Mouse (Mus musculus) hematopoietic stem cell, adult 5-6 weeks (primary cell): ENCODE measurements around the gene St7. TPM values are rescaled to one million over a fixed set of nuclear protein-coding genes. Genes with fewer than 3 reads are reported as not detected.
"Not testable (repeated sequence)": the region's sequence is repeated elsewhere in the genome, so short reads cannot be mapped to it uniquely, and the experiment has no call there.

ENCODE experiments used
- ATAC-seq, 2 experiments: fragments of 125-278 bp in 1 of 2; replicated peaks in 1 of 2; 2 replicates each; pipeline ENCODE4 v1.8.0; 2016 to 2017; ENCODE audit warnings: inconsistent platforms in 2 of 2, mild to moderate bottlenecking in 2 of 2, moderate number of reproducible peaks in 2 of 2, low read depth in 1 of 2, moderate TSS enrichment in 1 of 2; ENCODE audit not compliant: low FRiP score in 2 of 2, poor library complexity in 2 of 2, severe bottlenecking in 2 of 2, insufficient read depth in 1 of 2, low TSS enrichment in 1 of 2
- total RNA-seq: library from RNA; stranded (forward); fragments of 172-1452, 232-1000 nt; gene quantifications from 2 replicates; pipeline ENCODE4 v1.2.3, GENCODE M21; 2017

The St7 gene
- total RNA-seq, 1 experiment from 2014 or later, result 42.1 TPM

DNA sequence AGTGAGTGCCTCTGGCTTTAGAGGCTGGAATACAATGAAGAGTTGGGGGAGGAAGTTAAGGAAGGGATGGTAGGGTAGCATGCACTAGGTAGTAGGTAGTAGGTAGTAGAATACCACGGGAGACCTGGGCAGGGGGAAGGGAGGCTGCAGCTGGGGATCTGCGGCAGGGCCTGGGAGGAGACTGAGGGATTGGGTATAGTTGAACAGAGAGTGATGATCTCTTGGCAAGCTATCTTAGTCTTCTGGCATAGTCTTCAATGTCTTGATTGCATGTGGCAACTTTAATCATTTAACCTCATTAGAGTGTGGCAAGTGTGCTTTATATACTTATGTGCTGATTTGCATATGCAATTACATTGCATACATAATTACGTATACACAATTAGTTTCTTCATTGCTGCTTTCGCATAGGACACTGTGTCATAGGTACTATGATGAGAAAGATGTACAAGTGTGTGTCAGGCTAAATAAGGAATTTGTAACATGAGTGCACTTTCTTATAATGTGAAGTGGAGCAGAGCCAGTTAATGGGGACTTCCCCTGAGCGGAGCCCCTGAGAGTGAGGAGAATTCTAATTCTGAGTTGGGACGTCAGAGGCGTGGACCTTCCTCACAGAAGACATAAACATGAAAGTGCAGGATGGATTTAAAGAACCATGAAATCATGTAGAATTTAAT, 8.3 kb downstream of the St7 start:
- no peak for ATAC-seq

DNA sequence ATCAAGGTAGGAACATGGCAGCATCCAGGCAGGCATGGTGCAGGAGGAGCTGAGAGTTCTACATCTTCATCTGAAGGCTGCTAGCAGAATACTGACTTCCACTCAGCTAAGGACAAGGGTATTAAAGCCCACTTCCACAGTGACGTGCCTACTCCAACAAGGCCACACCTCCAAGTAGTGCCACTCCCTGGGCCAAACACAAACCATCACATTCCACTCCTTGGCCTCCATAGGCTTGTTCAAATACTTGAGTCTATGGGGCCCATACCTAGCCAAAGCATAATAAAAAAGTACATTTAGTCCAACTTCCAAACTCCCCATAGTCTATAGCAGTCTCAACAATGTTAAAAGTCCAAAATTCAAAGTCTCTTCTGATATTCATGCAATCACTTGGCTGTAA, 11.3 kb downstream of the St7 start:
- ATAC-seq, result not testable (repeated sequence)

DNA sequence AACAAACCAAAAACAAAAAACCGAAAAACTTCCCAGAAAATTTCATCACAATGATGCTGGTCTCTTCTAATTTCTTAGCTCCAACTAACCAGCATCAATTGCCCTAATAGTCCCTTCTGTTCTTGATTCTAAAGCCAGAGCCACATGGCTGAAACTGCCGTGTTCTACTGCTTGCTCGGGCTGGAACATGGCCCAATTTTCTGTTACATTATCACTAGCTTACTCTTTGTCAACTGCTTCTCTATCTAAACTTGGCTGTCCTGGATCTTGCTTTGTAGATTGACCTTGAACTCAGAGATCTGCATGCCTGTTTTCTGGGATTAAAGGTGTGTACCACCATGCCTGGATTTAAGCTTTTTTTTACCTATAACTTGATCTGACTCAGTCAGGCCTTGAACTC, 13.2 kb downstream of the St7 start:
- no peak for ATAC-seq

DNA sequence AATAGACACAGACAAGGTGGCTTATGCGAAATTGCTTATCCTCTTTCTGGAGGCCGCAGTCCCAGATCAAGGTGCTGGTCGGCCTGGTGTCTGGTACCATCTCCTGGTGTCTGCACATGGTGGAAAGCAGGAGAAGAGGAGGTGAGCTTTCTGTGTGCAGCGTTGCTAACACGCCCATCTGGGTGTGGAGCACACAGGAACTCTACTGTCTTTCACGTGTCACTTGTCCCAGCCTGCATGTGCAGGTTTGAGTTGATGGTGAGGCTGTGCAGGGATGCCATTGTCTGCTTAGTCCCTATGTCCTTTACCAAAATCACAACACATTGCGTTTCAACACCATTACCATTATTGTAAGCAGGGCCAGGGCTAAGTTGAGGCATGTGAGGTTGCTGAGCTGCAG, 26.2 kb downstream of the St7 start:
- no peak for ATAC-seq

DNA sequence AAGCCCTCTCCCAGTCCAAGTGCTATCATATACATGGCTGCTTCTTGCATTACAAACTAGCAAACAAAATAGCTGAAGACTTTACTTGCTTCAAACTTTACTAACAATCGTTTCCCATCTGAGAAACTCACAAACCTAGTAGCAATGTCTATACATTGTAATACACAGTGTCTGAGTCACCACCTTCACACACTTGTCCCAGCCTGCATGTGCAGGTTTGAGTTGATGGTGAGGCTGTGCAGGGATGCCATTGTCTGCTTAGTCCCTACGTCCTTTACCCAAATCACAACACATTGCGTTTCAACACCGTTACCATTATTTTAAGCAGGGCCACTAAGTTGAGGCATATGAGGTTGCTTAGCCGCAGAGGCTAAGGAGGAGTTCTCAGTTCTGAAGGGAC, 26.7 kb downstream of the St7 start:
- no peak for ATAC-seq

DNA sequence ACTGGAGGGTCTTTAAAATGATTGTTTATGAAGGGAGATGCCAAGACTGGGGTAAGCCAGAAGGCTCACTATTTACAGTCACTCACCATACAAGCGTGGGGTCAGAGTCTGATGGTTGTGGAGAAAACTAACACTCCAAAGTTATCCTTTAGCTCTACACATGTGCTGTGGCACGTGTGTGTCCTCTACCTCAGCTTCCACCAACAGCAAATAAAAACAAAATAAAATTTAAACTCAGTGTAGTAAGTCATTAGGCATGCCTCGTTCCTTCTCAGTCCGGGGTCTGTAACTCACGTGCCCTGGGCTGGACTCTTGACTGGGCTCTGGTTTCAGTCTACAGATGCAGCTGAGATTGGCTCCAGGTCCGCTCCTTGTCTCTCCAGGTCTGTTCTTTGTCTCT, 27.3 kb downstream of the St7 start:
- ATAC-seq, result no peak

DNA sequence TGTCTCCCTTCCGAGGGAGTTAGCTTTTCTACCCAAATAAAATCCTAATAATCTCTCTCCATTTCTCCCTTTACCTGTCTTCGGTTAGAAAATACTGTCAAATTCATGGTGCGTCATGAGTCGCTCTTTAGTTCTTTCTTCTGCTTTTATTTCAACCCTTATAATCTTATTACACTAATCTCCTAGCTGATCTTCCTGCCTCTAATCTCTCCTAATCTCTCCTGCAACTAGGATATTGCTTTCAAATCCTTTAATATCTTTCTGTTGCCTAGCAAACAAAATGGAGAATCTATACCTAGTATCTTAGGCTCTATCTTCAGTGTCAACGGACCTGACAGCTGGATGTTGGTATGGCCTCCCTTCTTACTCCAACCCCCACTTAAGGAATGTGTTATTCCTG, 29.0 kb downstream of the St7 start:
- no peak for ATAC-seq

DNA sequence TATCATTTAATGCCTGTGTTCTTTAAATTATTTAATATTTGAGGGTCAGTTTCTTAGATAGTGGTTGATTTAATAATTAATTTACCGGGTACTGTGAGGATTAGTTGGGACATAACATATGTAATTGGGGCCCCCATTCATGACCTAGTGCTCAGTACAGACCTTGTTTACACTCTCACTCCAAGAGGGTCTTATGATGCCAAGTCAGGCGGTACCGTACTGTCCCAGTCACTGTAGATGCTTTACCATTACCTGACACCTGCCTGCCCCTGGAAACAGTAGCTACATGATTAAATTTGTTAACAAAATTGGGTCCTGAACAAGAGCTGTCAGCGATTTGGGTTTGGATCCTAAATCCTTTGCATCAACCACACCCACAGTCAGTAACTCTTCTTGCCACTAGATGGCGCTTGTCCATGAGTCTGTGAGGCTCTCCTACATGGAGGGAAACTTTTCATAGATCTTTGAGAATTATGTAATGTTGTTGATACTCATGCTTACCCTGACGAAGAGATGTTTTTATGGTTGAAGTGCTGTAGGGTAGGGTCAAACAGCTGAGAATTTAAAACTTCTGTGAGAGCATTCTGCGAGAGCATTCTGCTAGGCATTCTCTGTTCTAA, 33.2 kb downstream of the St7 start:
- peak; percentile 66 to 84; a peak in 3 of 4 replicates for ATAC-seq

DNA sequence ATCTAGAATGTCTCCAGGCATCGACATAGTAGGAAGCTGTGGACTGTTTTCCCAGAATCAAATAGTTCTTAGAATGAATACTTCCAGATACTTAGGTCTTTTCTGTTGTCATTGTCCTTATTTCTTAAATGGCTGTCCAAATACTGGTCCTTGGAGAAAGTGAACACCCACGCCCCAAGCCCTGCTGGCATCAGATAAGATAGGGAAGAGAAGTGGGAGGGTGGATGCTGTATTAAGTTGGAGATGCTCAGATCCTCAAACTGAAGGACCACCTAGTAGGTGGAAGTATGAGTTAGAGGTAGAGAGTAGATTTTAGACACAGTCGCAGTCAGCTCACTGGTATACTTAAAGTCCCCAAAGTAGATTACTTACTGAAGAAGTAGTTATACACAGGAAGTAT, 34.5 kb downstream of the St7 start:
- no peak for ATAC-seq

DNA sequence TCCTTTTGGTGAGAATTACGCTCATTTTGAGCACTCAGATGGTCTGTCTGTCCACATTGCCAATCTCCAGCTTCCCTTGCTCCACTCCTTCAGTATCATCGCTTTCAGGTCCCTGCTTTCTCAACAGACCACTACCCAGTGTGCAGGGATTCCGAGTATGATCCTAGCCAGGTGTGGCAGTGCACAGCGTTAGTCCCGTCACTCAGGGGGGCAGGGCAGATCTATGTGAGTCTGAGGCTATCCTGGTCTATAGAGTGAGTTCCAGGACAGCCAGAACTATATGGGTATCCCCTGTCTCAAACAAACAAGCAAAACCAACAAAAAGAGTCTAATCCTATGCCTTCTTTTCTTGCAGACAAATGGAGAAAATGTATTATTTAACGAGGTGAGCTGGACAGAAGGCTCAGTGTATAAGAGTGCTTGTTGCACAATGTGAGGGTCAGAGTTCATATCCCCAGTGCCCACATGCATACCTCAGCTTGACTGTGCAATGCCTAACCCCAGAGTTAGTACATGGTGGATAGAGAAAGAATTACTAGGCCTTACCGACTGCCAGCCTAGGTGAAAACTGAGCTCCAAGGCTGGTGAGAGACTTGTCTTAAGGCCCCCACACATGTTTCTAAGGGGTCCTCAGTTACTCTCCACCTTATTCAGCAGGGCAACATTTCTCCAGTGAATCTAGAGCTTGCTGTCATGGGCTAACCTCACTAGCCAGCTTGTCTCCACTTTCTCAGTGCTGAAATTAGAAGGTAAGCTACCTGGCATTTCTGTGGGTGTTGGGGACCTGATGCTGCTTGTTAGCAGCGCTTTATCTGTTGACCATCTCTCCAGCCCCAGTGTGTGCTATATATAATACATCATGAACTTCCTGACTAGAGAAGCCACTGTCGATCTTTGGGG, 35.4 kb downstream of the St7 start:
- no peak for ATAC-seq

DNA sequence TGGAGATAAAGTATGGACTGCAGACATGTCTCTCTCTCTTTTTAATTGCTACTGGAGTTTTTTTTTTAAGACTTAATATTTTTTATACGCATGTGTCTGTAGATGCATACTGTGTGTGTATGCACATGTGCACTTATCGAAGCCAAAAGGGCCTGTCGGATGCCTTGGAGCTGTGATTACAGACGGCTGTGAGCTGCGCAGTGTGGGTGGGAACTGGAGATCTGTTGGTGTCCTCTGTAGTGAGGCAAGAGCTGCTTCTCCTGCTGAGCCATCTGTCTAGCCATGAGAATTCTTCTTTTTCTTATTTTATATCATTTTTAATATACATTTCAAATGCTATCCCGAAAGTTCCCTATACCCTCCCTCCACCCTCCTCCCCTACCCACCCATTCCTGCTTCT, 37.4 kb downstream of the St7 start:
- ATAC-seq, result no peak

DNA sequence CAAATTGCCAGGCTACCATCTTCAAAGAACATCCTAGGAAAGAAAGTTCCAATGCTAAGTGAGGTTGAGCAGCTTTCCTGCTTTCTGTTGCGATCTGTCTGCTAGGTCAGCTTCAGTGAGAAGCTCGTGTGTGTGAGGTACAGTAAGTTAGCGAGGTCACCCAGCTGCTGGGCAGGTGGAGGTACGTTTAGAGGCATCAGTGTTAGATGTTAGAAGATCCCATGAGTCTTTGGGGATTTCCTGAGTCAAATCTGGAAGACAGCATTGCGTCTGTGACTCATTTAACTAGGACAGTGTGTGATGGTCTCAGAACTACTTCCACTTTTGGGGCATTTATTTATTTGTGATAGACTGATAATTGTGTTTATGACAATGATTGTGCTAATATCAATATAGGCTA, 39.0 kb downstream of the St7 start:
- no peak for ATAC-seq

DNA sequence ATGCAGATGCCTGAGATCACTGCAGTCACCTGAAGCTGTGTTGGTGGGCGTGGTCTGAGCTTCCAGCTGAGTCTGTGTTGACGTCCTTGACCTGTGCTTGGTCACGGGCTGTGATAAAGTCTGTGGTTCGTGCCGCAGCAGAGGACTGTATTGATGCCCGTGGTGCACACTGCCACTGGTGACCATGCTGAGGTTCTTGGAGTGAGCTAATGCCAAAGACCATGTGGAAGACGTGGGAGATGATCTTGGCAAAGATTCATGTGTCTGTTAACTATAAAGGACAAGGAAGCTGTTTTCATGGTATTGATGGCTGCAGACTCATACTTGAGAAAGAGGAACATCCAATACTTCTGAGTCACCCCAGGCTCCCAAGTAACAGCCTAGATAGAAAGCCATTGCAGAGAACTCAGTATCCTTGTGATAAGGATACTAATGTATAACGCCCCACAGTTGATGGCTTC, 41.2 kb downstream of the St7 start:
- peak; percentile 76 to 78 for ATAC-seq

DNA sequence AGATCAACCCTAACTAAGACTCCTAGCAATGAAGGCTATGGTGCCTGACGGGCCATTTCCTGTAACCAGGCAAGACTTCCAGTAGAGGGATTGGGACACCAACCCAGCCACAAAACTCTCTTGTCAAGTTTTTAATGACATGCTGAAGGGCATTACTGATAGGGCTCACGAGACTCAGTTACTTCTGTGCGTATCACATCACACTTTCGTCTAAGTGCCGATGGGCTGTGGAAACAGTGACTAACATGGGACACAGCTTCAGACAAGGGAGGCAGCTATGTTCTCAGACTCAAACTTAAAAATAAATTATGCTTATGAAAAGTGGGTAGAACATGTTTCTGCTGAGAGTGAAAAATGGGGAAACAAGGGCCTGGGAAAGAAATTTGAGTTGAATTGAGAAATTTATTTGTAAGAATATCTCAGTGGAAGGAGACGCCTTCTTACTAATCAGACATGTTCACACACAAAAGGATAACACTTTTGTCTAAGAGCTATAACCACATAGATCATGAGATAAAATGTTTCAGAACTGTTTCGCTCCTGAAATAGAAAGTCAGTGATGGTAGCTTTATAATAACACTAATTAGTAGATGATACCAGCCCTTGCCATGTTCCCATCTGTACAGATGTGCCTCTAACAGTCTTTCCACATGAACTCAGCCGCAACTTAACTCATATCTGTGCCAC, 44.7 kb downstream of the St7 start:
- ATAC-seq, result no peak

DNA sequence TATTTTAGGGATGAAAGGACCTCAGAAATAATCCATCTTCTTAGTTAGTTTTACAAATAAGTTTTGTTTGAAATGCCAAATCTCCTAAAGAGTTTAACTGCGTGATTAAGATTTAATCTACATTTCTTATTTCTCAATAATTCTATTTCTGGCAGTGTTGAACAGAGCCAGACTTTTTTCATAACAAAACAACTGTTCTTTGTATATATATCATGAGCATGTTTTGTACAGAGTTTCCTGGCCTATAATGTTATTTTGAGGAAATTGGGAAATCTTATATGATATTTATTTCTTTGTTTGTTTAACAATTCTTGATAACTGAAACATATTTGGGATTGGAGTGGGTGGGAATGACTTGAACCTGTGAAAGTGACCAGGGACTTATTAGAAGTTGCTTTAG, 47.4 kb downstream of the St7 start:
- no peak for ATAC-seq

DNA sequence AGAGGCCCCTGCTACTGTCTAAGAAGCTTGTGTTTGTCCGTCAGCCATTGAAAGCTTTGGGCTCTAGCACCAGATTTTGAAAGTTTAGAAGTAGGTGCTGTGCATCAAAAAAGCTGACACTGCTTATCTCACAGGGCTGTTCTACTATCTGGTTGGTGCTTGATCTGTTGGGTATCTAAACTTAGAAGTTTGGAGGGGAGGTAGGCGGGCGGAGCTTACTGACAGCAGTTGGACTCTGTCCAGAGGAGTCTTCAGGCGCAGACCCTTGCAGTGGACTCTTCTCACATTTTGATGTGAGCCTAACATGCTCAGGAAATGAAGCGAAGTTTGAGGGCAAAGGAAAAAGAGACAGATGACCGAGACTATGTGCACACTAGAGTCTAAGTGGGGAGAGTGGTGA, 48.9 kb downstream of the St7 start:
- 0 out of 4 replicates have a peak, but pooled peaks have one; percentile 0 to 9 for ATAC-seq

DNA sequence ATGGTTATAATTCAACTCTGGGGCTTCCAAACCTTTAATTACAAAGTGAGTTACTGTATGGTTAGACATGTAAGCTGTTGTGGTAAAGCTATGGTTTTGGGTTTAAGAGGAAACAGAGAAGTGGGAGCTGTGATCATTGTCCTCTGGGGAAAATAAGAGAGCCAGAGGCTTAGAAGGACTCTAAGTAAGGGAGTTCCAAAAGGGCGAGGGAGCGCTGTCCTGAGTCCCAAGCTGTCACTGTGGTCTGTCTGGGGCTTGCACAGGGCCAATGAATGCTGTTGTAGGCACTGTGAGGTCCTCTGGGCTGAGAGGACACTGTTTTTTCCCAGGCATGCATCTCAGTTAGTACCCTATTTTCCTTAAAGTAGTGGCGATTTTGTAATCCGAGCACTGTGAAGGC, 49.5 kb downstream of the St7 start:
- ATAC-seq, result peak; percentile 25 to 36

DNA sequence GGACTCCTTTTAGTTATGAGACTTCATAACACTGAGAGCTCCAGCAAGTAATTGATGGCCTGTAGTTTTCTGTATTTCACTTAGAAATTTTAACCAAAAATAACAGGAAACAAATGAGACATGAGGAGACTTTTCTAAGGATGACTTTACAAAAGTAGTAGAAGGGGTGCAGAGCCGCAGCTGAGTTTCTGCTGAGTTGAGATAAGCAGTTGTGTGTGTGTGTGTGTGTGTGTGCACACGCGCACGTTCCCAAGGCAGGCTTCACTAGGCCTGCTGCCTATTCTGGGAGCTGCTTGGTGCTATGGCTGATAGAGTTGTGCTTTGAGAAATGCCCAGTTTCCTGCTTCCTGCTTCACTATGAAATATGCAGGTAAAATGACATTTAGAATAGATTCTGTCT, 50.6 kb downstream of the St7 start:
- peak; percentile 78 to 81 for ATAC-seq
